Comparison of ENCODE assay signal across 8 mouse cellular contexts in genomic region chr2:109891471-109891870, GRCm38 (mm10). TPM values are rescaled to one million over a fixed set of nuclear protein-coding genes. Genes with fewer than 3 reads are reported as not detected.
DNase-seq lines count a peak whose midpoint lies in the region; ATAC-seq and TF ChIP-seq lines count a peak whose summit lies in the region.

No protein-coding gene starts in this region.

- H3K27me3 ChIP-seq in liver, adult 2 months (ENCODE audit: control insufficient read depth, insufficient read depth, low read length): no peaks in the 10 kb centered on the region
- H3K27me3 ChIP-seq in intestine, embryonic 15.5 days (replicated peaks): no peaks in the 10 kb centered on the region
- no peaks in the 10 kb centered on the region for H3K27me3 ChIP-seq in midbrain, embryonic 15.5 days (replicated peaks)

- ATAC-seq in intestine, embryonic 15.5 days: no peak
- ATAC-seq in midbrain, embryonic 15.5 days (replicated peaks): no peak

- TF ChIP-seq CTCF in liver, adult 2 months (IDR thresholded peaks at IDR 0.05; ENCODE audit: low read depth, low read length): no peak

- peaks cover 4% of the 10 kb centered on the region; the same call in 1 of the 2 replicates for H3K79me2 ChIP-seq in liver, adult 2 months (ENCODE audit: control insufficient read depth, insufficient read depth, low read length)

- peak overlapping the region; percentile 72 for H3K4me3 ChIP-seq in liver, adult 2 months (ENCODE audit: insufficient read depth, low read depth, low read length)
- peak overlapping the region; percentile 82 for H3K4me3 ChIP-seq in intestine, embryonic 15.5 days (replicated peaks)
- peak overlapping the region; percentile 98 for H3K4me3 ChIP-seq in midbrain, embryonic 15.5 days

- peaks cover 4% of the 10 kb centered on the region for H3K4me1 ChIP-seq in liver, adult 2 months (ENCODE audit: control insufficient read depth, insufficient read depth, low read length)
- peaks cover 7% of the 10 kb centered on the region; the same call in 1 of the 2 replicates for H3K4me1 ChIP-seq in intestine, embryonic 15.5 days (replicated peaks)
- peaks cover 22% of the 10 kb centered on the region for H3K4me1 ChIP-seq in midbrain, embryonic 15.5 days

- no peak for TF ChIP-seq POLR2A in liver, adult 2 months (IDR thresholded peaks at IDR 0.05; ENCODE audit: extremely low read depth, insufficient read depth, low read length)

- H3K9me3 ChIP-seq in intestine, embryonic 15.5 days: no peaks in the 10 kb centered on the region
- H3K9me3 ChIP-seq in midbrain, embryonic 15.5 days: no peaks in the 10 kb centered on the region

- DNase-seq in liver, adult 2 months (ENCODE audit: extremely low read depth, low read depth, low spot score): peak; percentile 52
- no peak for DNase-seq in liver
- DNase-seq in c-Kit-positive CD71-positive TER-119-negative erythroid progenitor cells, embryonic 14.5 days (ENCODE audit: low read depth): peak; percentile 15
- no peak for DNase-seq in adrenal gland, postnatal 14 days
- no peak for DNase-seq in adrenal gland, adult 2 months
- no peak for DNase-seq in left cerebral cortex, adult 18-20 months (ENCODE audit: low spot score in 2 of 2)

- H3K36me3 ChIP-seq in liver, adult 2 months (ENCODE audit: control insufficient read depth, insufficient read depth, low read length): peaks cover 19% of the 10 kb centered on the region
- peaks cover 12% of the 10 kb centered on the region for H3K36me3 ChIP-seq in intestine, embryonic 15.5 days
- peaks cover 14% of the 10 kb centered on the region for H3K36me3 ChIP-seq in midbrain, embryonic 15.5 days (replicated peaks)

- H3K9ac ChIP-seq in liver, adult 2 months (ENCODE audit: low read depth, low read length): peak overlapping the region; percentile 94; the same call in 1 of the 2 replicates
- peak overlapping the region; percentile 89 for H3K9ac ChIP-seq in intestine, embryonic 15.5 days
- H3K9ac ChIP-seq in midbrain, embryonic 15.5 days: peak overlapping the region; percentile 97

- peak overlapping the region; percentile 51 for H3K27ac ChIP-seq in liver, adult 2 months (replicated peaks; ENCODE audit: insufficient read depth, low read depth, low read length)
- H3K27ac ChIP-seq in intestine, embryonic 15.5 days: peak overlapping the region; percentile 90
- H3K27ac ChIP-seq in midbrain, embryonic 15.5 days: peak overlapping the region; percentile 85

- whole genome bisulfite sequencing in liver, adult 2 months: 9% methylated on average over 4 of the region's 4 CpGs
- WGBS in intestine, embryonic 15.5 days: 22% methylated on average over 4 of the region's 4 CpGs
- 13% methylated on average over 4 of the region's 4 CpGs for WGBS in midbrain, embryonic 15.5 days

- peak overlapping the region; percentile 65 for H3K4me2 ChIP-seq in intestine, embryonic 15.5 days (replicated peaks)
- H3K4me2 ChIP-seq in midbrain, embryonic 15.5 days: peak overlapping the region; percentile 73

RNA-seq across cellular contexts. Expression of gene Lin7c, which starts 0.8 kb away (rescaled TPM):
- total RNA-seq in liver, adult 2 months (2014; rRNA removed): 32.6 and 35.8 TPM in 2 replicates
- polyA plus RNA-seq in liver, adult 2 months (2012; rRNA removed): 5.3 and 5.4 TPM in 2 replicates
- polyA plus RNA-seq in intestine, embryonic 15.5 days (2015; fragmentation: Nextera tagmentation; extraction: Ambion mirVana): 64.3 and 72.0 TPM in 2 replicates
- 193 and 210 TPM in 2 replicates for polyA plus RNA-seq in midbrain, embryonic 15.5 days (2015; fragmentation: Nextera tagmentation; extraction: Ambion mirVana)
- total RNA-seq in adrenal gland, postnatal 14 days (2021): 72.4 and 77.2 TPM in 2 replicates
- total RNA-seq in adrenal gland, adult 2 months (2021): 10 to 100 TPM; 79.3 to 89.4 TPM
- 2.6 and 4.2 TPM in 2 replicates for polyA plus RNA-seq in adrenal gland, adult 2 months (2012; rRNA removed)
- total RNA-seq in left cerebral cortex, adult 18-20 months (2021): 10 to 100 TPM; 75.0 to 78.3 TPM

RNA-seq across cellular contexts. Expression of gene Lgr4, which starts 26.0 kb away (rescaled TPM):
- total RNA-seq in liver, adult 2 months (2014; rRNA removed): 53.9 and 61.8 TPM in 2 replicates
- 16.9 and 19.3 TPM in 2 replicates for polyA plus RNA-seq in liver, adult 2 months (2012; rRNA removed)
- polyA plus RNA-seq in intestine, embryonic 15.5 days (2015; fragmentation: Nextera tagmentation; extraction: Ambion mirVana): 27.6 and 29.4 TPM in 2 replicates
- 7.6 and 8.1 TPM in 2 replicates for polyA plus RNA-seq in midbrain, embryonic 15.5 days (2015; fragmentation: Nextera tagmentation; extraction: Ambion mirVana)
- total RNA-seq in adrenal gland, postnatal 14 days (2021): 109 and 125 TPM in 2 replicates
- total RNA-seq in adrenal gland, adult 2 months (2021): 100 to 1,000 TPM; 123 to 227 TPM
- 27.7 and 57.6 TPM in 2 replicates for polyA plus RNA-seq in adrenal gland, adult 2 months (2012; rRNA removed)
- 10 to 100 TPM; 24.9 to 26.6 TPM for total RNA-seq in left cerebral cortex, adult 18-20 months (2021)

Comparison
In these comparisons a context has a peak if more than half of its experiments do, and no peak if none do; other contexts are left out.
1. DNase-seq: peak in liver, adult 2 months (single experiment) and c-Kit-positive CD71-positive TER-119-negative erythroid progenitor cells, embryonic 14.5 days (single experiment); none in liver (single experiment), adrenal gland, postnatal 14 days (single experiment), adrenal gland, adult 2 months (single experiment) and left cerebral cortex, adult 18-20 months (0 of 2).
2. Peak in every context shown above with its lines, with median percentiles within 50 percentile points of each other: H3K27ac ChIP-seq, H3K4me3 ChIP-seq and H3K9ac ChIP-seq.